Mouse (Mus musculus) kidney, adult 2 months (tissue): ENCODE measurements around the gene Tnni1. TPM values are rescaled to one million over a fixed set of nuclear protein-coding genes. Genes with fewer than 3 reads are reported as not detected.

ENCODE experiments used
- DNase-seq: peaks from one replicate; pipeline ENCODE4 v3.0.0; 2021
- H3K27ac ChIP-seq: fragments of 200-500 bp; 2 replicates; pipeline ENCODE4 v1.5.1; 2012; ENCODE audit warnings: low read depth, low read length, control low read depth, inconsistent platforms; ENCODE audit not compliant: insufficient read depth
- H3K27me3 ChIP-seq: fragments of 200-500 bp; replicated peaks from 2 replicates; pipeline ENCODE4 v1.6.1; 2012; ENCODE audit warnings: mild to moderate bottlenecking, moderate library complexity, low read length, inconsistent platforms; ENCODE audit not compliant: control insufficient read depth, insufficient read depth
- H3K36me3 ChIP-seq: fragments of 200-500 bp; 2 replicates; pipeline ENCODE4 v1.6.1; 2012; ENCODE audit warnings: mild to moderate bottlenecking, moderate library complexity, low read length, inconsistent platforms; ENCODE audit not compliant: control insufficient read depth, insufficient read depth
- H3K4me1 ChIP-seq: fragments of 200-500 bp; 2 replicates; pipeline ENCODE4 v1.6.1; 2011; ENCODE audit warnings: low read length; ENCODE audit not compliant: control insufficient read depth, insufficient read depth
- H3K4me3 ChIP-seq: fragments of 200-500 bp; 2 replicates; pipeline ENCODE4 v1.5.1; 2011; ENCODE audit warnings: mild to moderate bottlenecking, low read depth, low read length, control low read depth; ENCODE audit not compliant: insufficient read depth
- CTCF ChIP-seq: fragments of 200-500 bp; conservative IDR thresholded peaks from 2 replicates; pipeline ENCODE4 v1.5.1; 2011; ENCODE audit warnings: low read depth, mild to moderate bottlenecking, control low read depth, low read length, moderate library complexity, mixed read lengths; ENCODE audit not compliant: insufficient read depth, insufficient read length
- POLR2A ChIP-seq: fragments of 200-500 bp; IDR thresholded peaks from one replicate; pipeline ENCODE4 v1.6.1; 2011; ENCODE audit warnings: low read depth, low read length, control low read depth
- WGBS: fragments of 180-500 bp; shearing (Covaris S2); methylation state at CpG from one replicate; pipeline ENCODE4 v1.1.7; 2018; 5-methylcytosine and 5-hydroxymethylcytosine counted together
- polyA plus RNA-seq: library from polyadenylated mRNA; depleted of rRNA; stranded (reverse); fragments of >200 nt; gene quantifications from 2 replicates; pipeline ENCODE4 v1.2.3, GENCODE M21; 2012

Gene Tnni1
- polyA plus RNA-seq, 1 experiment = 5.8 TPM

DNA sequence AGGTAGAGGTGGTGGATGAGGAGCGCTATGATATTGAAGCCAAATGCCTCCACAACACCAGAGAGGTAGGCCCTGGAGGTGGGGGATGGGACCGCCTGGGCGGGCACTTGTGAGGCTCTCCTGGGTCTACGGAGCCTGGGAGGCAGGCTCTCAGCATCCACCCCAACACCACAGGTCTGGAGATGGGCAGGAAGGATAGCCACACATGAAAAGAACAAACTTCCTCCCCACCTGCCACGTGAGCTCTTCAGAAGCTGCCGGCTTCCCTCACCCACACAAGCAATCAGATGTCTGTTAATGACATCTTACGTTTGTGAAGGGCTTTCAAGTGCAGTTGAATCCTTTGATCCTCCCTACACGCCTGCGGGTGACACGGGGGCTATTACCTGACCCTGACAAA is 28.3 kb downstream of the Tnni1 start:
- H3K36me3 ChIP-seq = no peaks in the 10 kb centered on the region
- H3K27me3 ChIP-seq = no peaks in the 10 kb centered on the region
- 58% methylated on average over 10 of the region's 10 CpGs for WGBS
- peaks cover 5% of the 10 kb centered on the region for H3K4me1 ChIP-seq
- DNase-seq = no peak
- H3K4me3 ChIP-seq = no peak overlapping the region
- TF ChIP-seq POLR2A (no peak), CTCF (no peak)
- H3K27ac ChIP-seq = no peak overlapping the region

DNA sequence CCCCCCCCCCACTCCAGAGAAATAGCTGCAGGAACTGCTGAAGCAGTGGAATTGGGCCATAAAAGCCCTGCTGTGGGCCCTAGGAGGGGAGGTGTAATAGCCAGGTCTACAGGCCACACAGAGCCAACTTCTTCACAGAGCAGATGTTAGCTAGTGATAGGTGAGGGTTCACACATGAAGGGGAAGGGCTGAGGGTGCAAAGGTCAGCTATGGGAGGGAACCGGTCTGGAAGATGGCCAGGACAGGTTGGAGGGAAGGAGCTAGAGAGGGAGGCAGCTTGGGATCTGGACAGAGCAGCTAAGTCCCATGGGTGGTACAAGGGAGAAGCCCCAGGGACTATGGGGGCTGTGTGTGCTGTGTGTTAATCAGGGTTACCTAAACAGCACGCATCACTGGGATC is 30.9 kb downstream of the Tnni1 start:
- Histone ChIP-seq H3K4me3 (no peak overlapping the region), H3K27ac (no peak overlapping the region), H3K4me1 (peaks cover 22% of the 10 kb centered on the region), H3K36me3 (no peaks in the 10 kb centered on the region), H3K27me3 (no peaks in the 10 kb centered on the region)
- 55% methylated on average over 2 of the region's 2 CpGs for WGBS
- TF ChIP-seq CTCF = no peak
- no peak for TF ChIP-seq POLR2A
- peak; percentile 80 for DNase-seq

GRCm38 (mm10) chr1:135811016-135811646 is 31.9 kb downstream of the Tnni1 start:
- WGBS = 36% methylated on average over 7 of the region's 7 CpGs
- Histone ChIP-seq H3K4me3 (no peak overlapping the region), H3K27ac (no peak overlapping the region), H3K4me1 (peaks cover 22% of the 10 kb centered on the region), H3K27me3 (no peaks in the 10 kb centered on the region), H3K36me3 (no peaks in the 10 kb centered on the region)
- DNase-seq = peak; percentile 93
- TF ChIP-seq CTCF (peak; percentile 96), POLR2A (no peak)

GRCm38 (mm10) chr1:135812205-135812604 is 33.0 kb downstream of the Tnni1 start:
- TF ChIP-seq CTCF (no peak), POLR2A (no peak)
- WGBS = 69% methylated on average over 3 of the region's 3 CpGs
- peak; percentile 12 for DNase-seq
- Histone ChIP-seq H3K36me3 (no peaks in the 10 kb centered on the region), H3K4me1 (peaks cover 22% of the 10 kb centered on the region), H3K4me3 (no peak overlapping the region), H3K27ac (no peak overlapping the region), H3K27me3 (no peaks in the 10 kb centered on the region)

DNA sequence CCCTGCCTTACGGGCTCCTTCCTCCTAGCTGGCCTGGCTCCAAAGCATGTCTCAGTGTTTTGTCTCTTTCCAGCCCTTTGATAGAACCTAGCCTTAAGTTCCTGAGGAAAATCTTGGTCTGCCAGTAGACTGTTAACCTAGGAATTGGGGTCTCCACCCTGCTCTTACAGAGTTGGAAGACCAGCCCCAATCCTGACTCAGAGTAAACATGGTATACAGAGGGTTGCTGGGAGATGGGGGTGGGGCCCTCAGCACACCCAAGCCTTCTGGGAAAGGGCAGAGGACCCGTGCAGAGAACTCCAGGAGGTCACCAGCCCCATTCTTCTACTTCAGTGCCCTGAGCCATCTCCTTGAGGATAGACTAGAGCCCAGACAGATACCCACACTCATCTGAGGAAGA is 33.4 kb downstream of the Tnni1 start:
- no peaks in the 10 kb centered on the region for H3K36me3 ChIP-seq
- peak; percentile 48 for DNase-seq
- no peak for TF ChIP-seq CTCF
- TF ChIP-seq POLR2A = no peak
- H3K4me3 ChIP-seq = no peak overlapping the region
- H3K27me3 ChIP-seq = no peaks in the 10 kb centered on the region
- H3K4me1 ChIP-seq = peaks cover 22% of the 10 kb centered on the region
- WGBS = 31% methylated on average over 2 of the region's 2 CpGs
- H3K27ac ChIP-seq = 0 out of 2 replicates have a peak overlapping the region, but pooled peaks have one; percentile 4

DNA sequence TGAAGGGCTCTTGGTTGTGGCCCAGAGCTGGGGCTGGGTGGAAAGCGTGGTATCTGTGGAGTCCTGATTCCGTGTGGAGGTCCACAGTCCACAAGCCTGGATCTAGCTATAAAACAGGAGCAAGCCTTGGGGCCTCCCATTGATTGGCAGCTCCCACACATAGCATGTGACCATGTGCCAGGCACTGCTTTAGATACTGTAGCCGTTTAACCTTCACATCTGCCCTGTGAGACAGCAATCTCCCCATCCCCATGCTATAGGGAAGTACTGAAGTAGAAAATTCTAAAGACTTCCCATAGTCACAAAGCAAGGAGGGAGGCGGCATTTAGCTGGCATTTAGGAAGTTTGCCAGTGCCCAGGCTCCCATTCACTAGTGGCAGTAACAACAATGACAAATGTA is 33.8 kb downstream of the Tnni1 start:
- TF ChIP-seq CTCF = no peak
- TF ChIP-seq POLR2A = no peak
- Histone ChIP-seq H3K36me3 (no peaks in the 10 kb centered on the region), H3K27ac (0 out of 2 replicates have a peak overlapping the region, but pooled peaks have one; percentile 4), H3K27me3 (no peaks in the 10 kb centered on the region), H3K4me1 (peaks cover 22% of the 10 kb centered on the region), H3K4me3 (no peak overlapping the region)
- peak; percentile 41 for DNase-seq
- WGBS = 51% methylated on average over 4 of the region's 4 CpGs

DNA sequence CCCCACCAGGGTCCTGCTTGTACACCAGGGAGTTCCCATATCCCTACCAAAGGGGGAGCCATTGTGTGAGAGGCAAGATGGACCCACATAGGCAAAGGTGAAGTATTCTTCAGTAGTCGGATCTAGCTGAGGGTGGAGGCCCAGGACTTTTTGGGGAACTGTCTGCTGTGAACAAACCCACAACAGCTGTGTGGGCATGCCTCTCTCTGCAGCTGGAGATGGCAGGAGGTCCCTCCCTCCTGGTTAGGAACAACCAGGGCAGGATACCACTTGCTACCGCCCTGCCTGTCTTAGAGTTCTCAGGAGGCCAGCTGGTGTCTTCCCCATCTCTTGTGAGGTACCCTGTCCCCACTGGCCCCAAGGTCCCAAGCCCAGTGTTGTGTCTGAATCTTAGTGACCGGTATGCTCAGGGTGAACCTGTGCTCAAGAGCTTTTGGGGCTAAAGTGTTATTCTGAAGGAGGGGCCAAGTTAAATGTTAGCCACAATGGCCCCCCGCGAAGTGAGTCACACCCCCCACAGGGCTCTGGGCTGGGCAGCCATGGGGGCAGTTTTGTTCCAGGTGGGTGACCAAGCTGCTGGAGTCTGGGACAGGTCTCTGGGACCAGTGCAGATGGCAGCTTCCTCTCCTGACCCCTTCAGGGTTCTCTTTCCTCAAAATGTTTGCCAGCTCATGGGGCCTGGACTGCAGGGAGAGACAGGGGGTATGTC is 34.6 kb downstream of the Tnni1 start:
- Histone ChIP-seq H3K27ac (peak overlapping the region; percentile 75), H3K27me3 (no peaks in the 10 kb centered on the region), H3K4me1 (peaks cover 22% of the 10 kb centered on the region), H3K4me3 (no peak overlapping the region), H3K36me3 (no peaks in the 10 kb centered on the region)
- WGBS = 43% methylated on average over 5 of the region's 5 CpGs
- no peak for TF ChIP-seq CTCF
- TF ChIP-seq POLR2A = no peak
- DNase-seq = peak; percentile 92
